In genomic region chr2:31124694-31125093, GRCm38 (mm10) we compare ENCODE assay signal across 13 mouse cellular contexts. TPM values are rescaled to one million over a fixed set of nuclear protein-coding genes. Genes with fewer than 3 reads are reported as not detected.
DNase-seq lines count a peak whose midpoint lies in the region; ATAC-seq and TF ChIP-seq lines count a peak whose summit lies in the region.
"Had no signal": no experiment of that assay in that cellular context is flagged by ENCODE, and none has a peak within 500 bp of the region (broad histone marks: within the 10 kb centered on the region; RNA-seq: fewer than 3 reads in every experiment).

No protein-coding gene starts in this region.

- TF ChIP-seq POLR2A in cerebellum, adult 2 months (IDR thresholded peaks at IDR 0.05; ENCODE audit: borderline replicate concordance, insufficient read depth, low read length), result no peak

- TF ChIP-seq CTCF in cerebellum, adult 2 months (IDR thresholded peaks at IDR 0.05; ENCODE audit: borderline replicate concordance, insufficient read depth, low read depth, low read length), result no peak
- no peak for TF ChIP-seq CTCF in kidney, postnatal 0 days (IDR thresholded peaks at IDR 0.05; ENCODE audit: low read depth)

- ATAC-seq in kidney, postnatal 0 days (replicated peaks; ENCODE audit: low FRiP score, low read depth), result no peak
- no peak for ATAC-seq in limb, embryonic 13.5 days (ENCODE audit: low FRiP score, low read depth)
- ATAC-seq: midbrain, embryonic 13.5 days had no signal

- H3K4me2 ChIP-seq in kidney, postnatal 0 days (ENCODE audit: low read length), result no peak overlapping the region
- no peak overlapping the region for H3K4me2 ChIP-seq in limb, embryonic 13.5 days (replicated peaks)
- H3K4me2 ChIP-seq: hindbrain, embryonic 13.5 days; midbrain, embryonic 13.5 days had no signal

- H3K4me3 ChIP-seq in cerebellum, adult 2 months (replicated peaks; ENCODE audit: insufficient read depth, low read depth, low read length), result no peak overlapping the region
- no peak overlapping the region for H3K4me3 ChIP-seq in kidney, postnatal 0 days (replicated peaks; ENCODE audit: low read depth, low read length)
- H3K4me3 ChIP-seq in limb, embryonic 13.5 days, result no peak overlapping the region
- H3K4me3 ChIP-seq: erythroblast, embryonic 14.5 days; hindbrain, embryonic 13.5 days; midbrain, embryonic 13.5 days had no signal

- DNase-seq in cerebellum, adult 2 months, result no peak
- DNase-seq in cerebellum, postnatal 4 days (ENCODE audit: low spot score in 2 of 2), result no peak
- no peak for DNase-seq in kidney, postnatal 0 days (ENCODE audit: low spot score)
- DNase-seq in kidney, adult 18-20 months, result no peak
- DNase-seq in 3134 (ENCODE audit: extremely low read depth, insufficient read length, low spot score), result peak; percentile 31
- no peak for DNase-seq in frontal cortex, postnatal 36 days (ENCODE audit: low spot score in 2 of 2)
- DNase-seq in urinary bladder, postnatal 10 days (ENCODE audit: low spot score), result no peak
- DNase-seq: cerebellum, postnatal 36 days; kidney, postnatal 14 days had no signal

- H3K4me1 ChIP-seq in cerebellum, adult 2 months (ENCODE audit: control insufficient read depth, insufficient read depth, low read length), result peaks cover 59% of the 10 kb centered on the region
- H3K4me1 ChIP-seq in kidney, postnatal 0 days (replicated peaks; ENCODE audit: insufficient read depth, low read length), result peaks cover 15% of the 10 kb centered on the region; the same call in 1 of the 2 replicates
- peaks cover 45% of the 10 kb centered on the region for H3K4me1 ChIP-seq in limb, embryonic 13.5 days

- H3K9ac ChIP-seq in kidney, postnatal 0 days (ENCODE audit: low read depth, low read length), result no peak overlapping the region
- no peak overlapping the region for H3K9ac ChIP-seq in limb, embryonic 13.5 days
- H3K9ac ChIP-seq: hindbrain, embryonic 13.5 days; midbrain, embryonic 13.5 days had no signal

- 2% methylated on average over 2 of the region's 2 CpGs for WGBS in cerebellum, adult 2 months
- 39% methylated on average over 2 of the region's 2 CpGs for WGBS in kidney, postnatal 0 days
- 21% methylated on average over 2 of the region's 2 CpGs for WGBS in limb, embryonic 13.5 days

- H3K36me3 ChIP-seq in kidney, postnatal 0 days (ENCODE audit: insufficient read depth, low read length), result no peaks in the 10 kb centered on the region
- H3K36me3 ChIP-seq in limb, embryonic 13.5 days, result no peaks in the 10 kb centered on the region
- H3K36me3 ChIP-seq: hindbrain, embryonic 13.5 days; midbrain, embryonic 13.5 days had no signal

- peak overlapping the region; percentile 73; the same call in 1 of the 2 replicates for H3K27ac ChIP-seq in cerebellum, adult 2 months (ENCODE audit: insufficient read depth, low read length)
- H3K27ac ChIP-seq in kidney, postnatal 0 days, result 0 out of 2 replicates have a peak overlapping the region, but pooled peaks have one; percentile 13
- peak overlapping the region; percentile 33; the same call in 1 of the 2 replicates for H3K27ac ChIP-seq in limb, embryonic 13.5 days
- H3K27ac ChIP-seq: hindbrain, embryonic 13.5 days; midbrain, embryonic 13.5 days had no signal

- no peaks in the 10 kb centered on the region for H3K27me3 ChIP-seq in cerebellum, adult 2 months (ENCODE audit: control insufficient read depth, insufficient read depth, low read length)
- H3K27me3 ChIP-seq in kidney, postnatal 0 days (ENCODE audit: insufficient read depth, low read length), result no peaks in the 10 kb centered on the region
- H3K27me3 ChIP-seq in limb, embryonic 13.5 days, result no peaks in the 10 kb centered on the region
- H3K27me3 ChIP-seq: hindbrain, embryonic 13.5 days; midbrain, embryonic 13.5 days had no signal

- H3K9me3 ChIP-seq in kidney, postnatal 0 days (replicated peaks; ENCODE audit: low read length), result no peaks in the 10 kb centered on the region
- no peaks in the 10 kb centered on the region for H3K9me3 ChIP-seq in limb, embryonic 13.5 days
- H3K9me3 ChIP-seq: hindbrain, embryonic 13.5 days; midbrain, embryonic 13.5 days had no signal

RNA-seq across cellular contexts. Expression of gene Fnbp1, which starts 17.1 kb away (rescaled TPM):
- 310 and 320 TPM in 2 replicates for polyA plus RNA-seq in cerebellum, adult 2 months (2012; rRNA removed)
- polyA plus RNA-seq in kidney, postnatal 0 days (2015; fragmentation: Nextera tagmentation; extraction: Ambion mirVana), result 12.3 and 14.0 TPM in 2 replicates
- polyA plus RNA-seq in limb, embryonic 13.5 days (2015; fragmentation: Nextera tagmentation; extraction: Ambion mirVana), result 21.5 and 24.5 TPM in 2 replicates

RNA-seq across cellular contexts. Expression of gene Gpr107, which starts 27.4 kb away (rescaled TPM):
- 30.0 and 33.9 TPM in 2 replicates for polyA plus RNA-seq in cerebellum, adult 2 months (2012; rRNA removed)
- 30.7 and 32.3 TPM in 2 replicates for polyA plus RNA-seq in kidney, postnatal 0 days (2015; fragmentation: Nextera tagmentation; extraction: Ambion mirVana)
- polyA plus RNA-seq in limb, embryonic 13.5 days (2015; fragmentation: Nextera tagmentation; extraction: Ambion mirVana), result 40.6 and 45.4 TPM in 2 replicates

Comparison
In these comparisons a context has a peak if more than half of its experiments do, and no peak if none do; other contexts are left out.
1. H3K27ac ChIP-seq: peak in every context shown above with its lines; median percentile 73 in cerebellum, adult 2 months; 33 in limb, embryonic 13.5 days; 13 in kidney, postnatal 0 days.
2. RNA of gene Fnbp1, which starts 17.1 kb away (polyA plus RNA-seq): 310 to 320 TPM in cerebellum, adult 2 months; 21.5 to 24.5 TPM in limb, embryonic 13.5 days and 12.3 to 14.0 TPM in kidney, postnatal 0 days; every median in the first group is over 10 times any median in the second.